Mouse (Mus musculus): ENCODE results near the gene Ncoa7. TPM values are rescaled to one million over a fixed set of nuclear protein-coding genes. Genes with fewer than 3 reads are reported as not detected.
A peak's percentile ranks its signal among the peaks of the same experiment; 100 is the strongest.

The Ncoa7 gene
- polyA plus RNA-seq, 1 experiment from 2014 or later: 12.2 TPM

- no peaks in the 10 kb centered on the region for H3K9me3 ChIP-seq (ENCODE audit: control insufficient read depth, low read length)
- no peak overlapping the region for H3K4me2 ChIP-seq (replicated peaks; ENCODE audit: low read depth)
- 53% methylated on average over 3 of the region's 3 CpGs for WGBS
- no peak overlapping the region for H3K27ac ChIP-seq (replicated peaks)
- DNase-seq (ENCODE audit: low spot score) (no peak), ATAC-seq (ENCODE audit: low FRiP score, low TSS enrichment) (peak; percentile 54; the same call in 1 of the 2 replicates)
- no peaks in the 10 kb centered on the region for H3K4me1 ChIP-seq (replicated peaks; ENCODE audit: control insufficient read depth, insufficient read depth)
- H3K9ac ChIP-seq (ENCODE audit: low read length): no peak overlapping the region
- H3K4me3 ChIP-seq (ENCODE audit: low read depth, low read length): no peak overlapping the region
- no peaks in the 10 kb centered on the region for H3K36me3 ChIP-seq (ENCODE audit: control insufficient read depth, insufficient read depth, low read length)
- TF ChIP-seq EP300 (optimal IDR thresholded peaks at IDR 0.05) (no peak), CTCF (IDR thresholded peaks at IDR 0.05; ENCODE audit: low read depth) (no peak)
- H3K27me3 ChIP-seq (ENCODE audit: control insufficient read depth, insufficient read depth, low read length): no peaks in the 10 kb centered on the region
These were observed 24.9 kb downstream of the Ncoa7 start for GRCm38 (mm10) chr10:30778240-30778639.

GRCm38 (mm10) chr10:30775987-30776386 lies 27.1 kb downstream of the Ncoa7 start:
- Histone ChIP-seq H3K27ac (replicated peaks) (no peak overlapping the region), H3K36me3 (ENCODE audit: control insufficient read depth, insufficient read depth, low read length) (no peaks in the 10 kb centered on the region)
- ATAC-seq (ENCODE audit: low FRiP score, low TSS enrichment): no peak

GRCm38 (mm10) chr10:30775568-30775967 lies 27.6 kb downstream of the Ncoa7 start:
- Histone ChIP-seq H3K9me3 (ENCODE audit: control insufficient read depth, low read length) (no peaks in the 10 kb centered on the region), H3K27ac (replicated peaks) (no peak overlapping the region), H3K27me3 (ENCODE audit: control insufficient read depth, insufficient read depth, low read length) (no peaks in the 10 kb centered on the region), H3K4me2 (replicated peaks; ENCODE audit: low read depth) (no peak overlapping the region), H3K9ac (ENCODE audit: low read length) (no peak overlapping the region), H3K4me1 (replicated peaks; ENCODE audit: control insufficient read depth, insufficient read depth) (no peaks in the 10 kb centered on the region), H3K36me3 (ENCODE audit: control insufficient read depth, insufficient read depth, low read length) (no peaks in the 10 kb centered on the region), H3K4me3 (ENCODE audit: low read depth, low read length) (no peak overlapping the region)
- 48% methylated on average over 5 of the region's 5 CpGs for WGBS
- no peak for DNase-seq (ENCODE audit: low spot score)
- TF ChIP-seq EP300 (optimal IDR thresholded peaks at IDR 0.05): no peak
- TF ChIP-seq CTCF (IDR thresholded peaks at IDR 0.05; ENCODE audit: low read depth): no peak
- no peak for ATAC-seq (ENCODE audit: low FRiP score, low TSS enrichment)

More at GRCm38 (mm10) chr10:30775987-30776386, 27.1 kb downstream of the Ncoa7 start:
- 76% methylated on average over 2 of the region's 2 CpGs for WGBS
- H3K27me3 ChIP-seq (ENCODE audit: control insufficient read depth, insufficient read depth, low read length): no peaks in the 10 kb centered on the region
- no peak for DNase-seq (ENCODE audit: low spot score)
- H3K9ac ChIP-seq (ENCODE audit: low read length): no peak overlapping the region
- H3K4me2 ChIP-seq (replicated peaks; ENCODE audit: low read depth): no peak overlapping the region
- TF ChIP-seq EP300 (optimal IDR thresholded peaks at IDR 0.05) (no peak), CTCF (IDR thresholded peaks at IDR 0.05; ENCODE audit: low read depth) (no peak)
- H3K4me3 ChIP-seq (ENCODE audit: low read depth, low read length): no peak overlapping the region
- no peaks in the 10 kb centered on the region for H3K4me1 ChIP-seq (replicated peaks; ENCODE audit: control insufficient read depth, insufficient read depth)
- no peaks in the 10 kb centered on the region for H3K9me3 ChIP-seq (ENCODE audit: control insufficient read depth, low read length)

- Histone ChIP-seq H3K27me3 (ENCODE audit: control insufficient read depth, insufficient read depth, low read length) (no peaks in the 10 kb centered on the region), H3K4me1 (replicated peaks; ENCODE audit: control insufficient read depth, insufficient read depth) (no peaks in the 10 kb centered on the region), H3K9ac (ENCODE audit: low read length) (no peak overlapping the region), H3K4me2 (replicated peaks; ENCODE audit: low read depth) (no peak overlapping the region), H3K36me3 (ENCODE audit: control insufficient read depth, insufficient read depth, low read length) (no peaks in the 10 kb centered on the region), H3K27ac (replicated peaks) (no peak overlapping the region), H3K9me3 (ENCODE audit: control insufficient read depth, low read length) (no peaks in the 10 kb centered on the region), H3K4me3 (ENCODE audit: low read depth, low read length) (no peak overlapping the region)
- WGBS: 67% methylated on average over 2 of the region's 2 CpGs
- no peak for DNase-seq (ENCODE audit: low spot score)
- TF ChIP-seq EP300 (optimal IDR thresholded peaks at IDR 0.05) (no peak), CTCF (IDR thresholded peaks at IDR 0.05; ENCODE audit: low read depth) (no peak)
- no peak for ATAC-seq (ENCODE audit: low FRiP score, low TSS enrichment)
These were observed 28.7 kb downstream of the Ncoa7 start for GRCm38 (mm10) chr10:30774396-30774795.

- H3K4me2 ChIP-seq (replicated peaks; ENCODE audit: low read depth): no peak overlapping the region
- TF ChIP-seq CTCF (IDR thresholded peaks at IDR 0.05; ENCODE audit: low read depth) (no peak), EP300 (optimal IDR thresholded peaks at IDR 0.05) (no peak)
These were observed 29.9 kb downstream of the Ncoa7 start for GRCm38 (mm10) chr10:30773181-30773580.

GRCm38 (mm10) chr10:30771417-30772158 lies 31.5 kb downstream of the Ncoa7 start:
- no peaks in the 10 kb centered on the region for H3K4me1 ChIP-seq (replicated peaks; ENCODE audit: control insufficient read depth, insufficient read depth)
- 75% methylated on average over 5 of the region's 5 CpGs for WGBS
- ATAC-seq (ENCODE audit: low FRiP score, low TSS enrichment): no peak
- H3K4me3 ChIP-seq (ENCODE audit: low read depth, low read length): no peak overlapping the region
- no peak for DNase-seq (ENCODE audit: low spot score)
- H3K27me3 ChIP-seq (ENCODE audit: control insufficient read depth, insufficient read depth, low read length): no peaks in the 10 kb centered on the region
- H3K27ac ChIP-seq (replicated peaks): no peak overlapping the region
- H3K9ac ChIP-seq (ENCODE audit: low read length): no peak overlapping the region
- no peak overlapping the region for H3K4me2 ChIP-seq (replicated peaks; ENCODE audit: low read depth)
- no peaks in the 10 kb centered on the region for H3K9me3 ChIP-seq (ENCODE audit: control insufficient read depth, low read length)
- TF ChIP-seq EP300 (optimal IDR thresholded peaks at IDR 0.05) (no peak), CTCF (IDR thresholded peaks at IDR 0.05; ENCODE audit: low read depth) (no peak)
- H3K36me3 ChIP-seq (ENCODE audit: control insufficient read depth, insufficient read depth, low read length): no peaks in the 10 kb centered on the region

More at GRCm38 (mm10) chr10:30773181-30773580, 29.9 kb downstream of the Ncoa7 start:
- DNase-seq (ENCODE audit: low spot score): no peak
- Histone ChIP-seq H3K9ac (ENCODE audit: low read length) (no peak overlapping the region), H3K27me3 (ENCODE audit: control insufficient read depth, insufficient read depth, low read length) (no peaks in the 10 kb centered on the region), H3K36me3 (ENCODE audit: control insufficient read depth, insufficient read depth, low read length) (no peaks in the 10 kb centered on the region), H3K4me3 (ENCODE audit: low read depth, low read length) (no peak overlapping the region), H3K27ac (replicated peaks) (no peak overlapping the region), H3K4me1 (replicated peaks; ENCODE audit: control insufficient read depth, insufficient read depth) (no peaks in the 10 kb centered on the region), H3K9me3 (ENCODE audit: control insufficient read depth, low read length) (no peaks in the 10 kb centered on the region)
- 81% methylated on average over 5 of the region's 5 CpGs for WGBS
- no peak for ATAC-seq (ENCODE audit: low FRiP score, low TSS enrichment)
